Mouse (Mus musculus): ENCODE results near the gene Mybphl.

- TF ChIP-seq CTCF (IDR thresholded peaks at IDR 0.05; ENCODE audit: insufficient read depth, low read length), result no peak
- TF ChIP-seq POLR2A (IDR thresholded peaks at IDR 0.05; ENCODE audit: borderline replicate concordance, extremely low read depth, low read depth, low read length), result no peak
Measured at GRCm38 (mm10) chr3:108318517-108318916, 46.2 kb upstream of the Mybphl start.
